Mouse (Mus musculus): ENCODE results near the gene Cyb5rl. TPM values are rescaled to one million over a fixed set of nuclear protein-coding genes. Genes with fewer than 3 reads are reported as not detected.

Gene Cyb5rl
- 7.4 and 9.4 TPM in 2 replicates for polyA plus RNA-seq (2012; rRNA removed)

DNA sequence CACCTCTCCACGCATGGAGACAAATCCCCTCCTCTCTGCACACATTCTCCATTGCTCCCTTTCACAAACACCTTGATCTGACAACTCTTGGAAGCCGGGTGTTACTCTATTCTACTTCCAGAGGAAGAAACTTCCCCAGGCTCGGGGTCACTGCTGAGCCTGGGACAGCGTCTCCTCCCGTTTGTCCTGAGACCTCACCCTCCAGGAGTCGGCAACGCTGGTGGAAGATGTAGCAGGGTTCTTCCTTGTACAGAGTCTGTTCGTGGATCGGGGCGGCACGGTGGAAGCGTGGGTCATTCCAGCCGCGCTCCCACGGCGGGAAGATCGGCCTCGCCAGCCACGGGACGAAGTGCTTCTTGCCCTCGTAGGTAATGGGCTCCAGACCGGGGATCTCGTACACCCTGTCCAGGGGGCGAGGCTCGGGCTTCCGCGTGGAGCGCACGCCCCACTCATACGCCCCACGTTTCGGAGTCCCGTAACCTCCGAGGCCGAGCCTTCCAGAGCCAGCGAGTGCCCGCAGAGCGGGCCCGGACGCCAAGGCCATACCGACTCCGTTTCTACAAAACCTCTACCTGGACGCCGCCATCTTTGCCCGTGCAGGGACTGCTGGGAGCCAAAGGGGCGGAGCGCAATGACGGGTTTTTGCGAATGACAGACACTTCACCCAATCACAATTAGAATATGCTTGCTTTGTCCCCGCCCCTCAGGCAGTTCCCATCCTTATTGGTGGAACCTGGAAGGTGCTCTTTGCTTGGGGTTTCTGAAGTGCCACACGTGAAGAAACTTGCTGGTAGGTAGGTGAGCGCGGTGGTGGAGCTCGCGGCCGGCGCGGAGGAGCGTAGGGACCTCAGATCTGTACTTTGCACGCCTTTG, at the start of gene Cyb5rl, which contains the start of gene Mrpl37:
Gene Cyb5rl, plus strand, starts transcription at position 737 of the 873 bp plus-strand sequence.
Gene Mrpl37, minus strand, starts transcription at position 617 of the 873 bp plus-strand sequence.
- Histone ChIP-seq H3K36me3 (ENCODE audit: control insufficient read depth, insufficient read depth, low read length) (peaks cover 10% of the 10 kb centered on the region; the same call in 1 of the 2 replicates), H3K27ac (ENCODE audit: control insufficient read depth, insufficient read depth, low read length) (no peak within 1 kb of the TSS), H3K4me3 (ENCODE audit: control insufficient read depth, insufficient read depth, low read length) (peak within 1 kb of the TSS; percentile 92), H3K4me1 (replicated peaks; ENCODE audit: control insufficient read depth, insufficient read depth, low read length) (peaks cover 12% of the 10 kb centered on the region), H3K27me3 (ENCODE audit: control insufficient read depth, insufficient read depth, low read length) (no peaks in the 10 kb centered on the region)
- DNase-seq, result peak; percentile 98
- TF ChIP-seq CTCF (IDR thresholded peaks at IDR 0.05; ENCODE audit: borderline replicate concordance, control insufficient read depth, extremely low read depth, insufficient read depth, low read length, poor library complexity) (0 out of 2 replicates have a peak, but pooled peaks have one; percentile 21), POLR2A (IDR thresholded peaks at IDR 0.05; ENCODE audit: control insufficient read depth, extremely low read depth, insufficient read depth, low read length, poor library complexity) (peak; percentile 92)
- 1% methylated on average over 60 of the region's 60 CpGs for WGBS

DNA sequence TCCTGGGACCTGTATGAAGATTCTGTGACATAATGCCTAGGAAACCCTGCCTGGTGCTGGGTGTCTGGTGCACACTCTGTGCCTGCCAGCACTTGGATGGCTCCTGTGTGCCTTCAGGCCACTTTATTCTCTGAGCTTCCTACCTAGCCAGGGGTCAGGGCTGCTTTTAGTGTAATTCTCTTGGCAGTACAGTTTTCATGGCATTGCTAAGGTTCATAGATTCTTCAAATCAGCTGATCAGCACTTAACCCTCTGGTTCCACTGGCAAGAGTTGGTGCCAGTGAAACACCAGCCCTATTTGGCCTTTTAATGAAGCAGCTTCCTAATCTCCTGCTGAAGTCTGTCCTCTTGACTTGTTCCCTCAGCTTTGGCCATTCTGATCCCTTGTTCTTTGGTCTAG, 49.5 kb upstream of the Cyb5rl start:
- Histone ChIP-seq H3K36me3 (ENCODE audit: control insufficient read depth, insufficient read depth, low read length) (no peaks in the 10 kb centered on the region), H3K27ac (ENCODE audit: control insufficient read depth, insufficient read depth, low read length) (no peak overlapping the region), H3K27me3 (ENCODE audit: control insufficient read depth, insufficient read depth, low read length) (no peaks in the 10 kb centered on the region), H3K4me3 (ENCODE audit: control insufficient read depth, insufficient read depth, low read length) (no peak overlapping the region), H3K4me1 (replicated peaks; ENCODE audit: control insufficient read depth, insufficient read depth, low read length) (no peaks in the 10 kb centered on the region)
- DNase-seq, result no peak
- TF ChIP-seq POLR2A (IDR thresholded peaks at IDR 0.05; ENCODE audit: control insufficient read depth, extremely low read depth, insufficient read depth, low read length, poor library complexity) (no peak), CTCF (IDR thresholded peaks at IDR 0.05; ENCODE audit: borderline replicate concordance, control insufficient read depth, extremely low read depth, insufficient read depth, low read length, poor library complexity) (no peak)

DNA sequence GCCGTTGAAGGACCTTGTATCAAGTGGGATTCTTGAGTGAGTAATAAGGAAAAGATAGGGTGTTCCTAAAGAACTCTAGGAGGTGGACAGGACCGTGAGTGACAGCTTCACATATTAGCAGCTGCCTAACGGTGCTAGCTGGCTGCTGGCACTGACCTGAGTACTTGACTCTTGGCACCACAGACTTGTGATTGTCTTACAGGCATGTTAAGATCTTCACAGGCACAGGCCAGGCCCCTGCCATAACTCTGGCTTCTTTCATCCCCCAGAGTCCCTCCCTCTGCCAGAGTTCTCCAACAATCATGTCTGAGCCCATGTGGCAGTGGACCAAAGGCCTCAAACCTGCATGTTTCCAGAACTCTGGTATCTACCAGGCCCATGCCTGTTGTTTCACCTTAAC, 48.3 kb upstream of the Cyb5rl start:
- no peaks in the 10 kb centered on the region for H3K4me1 ChIP-seq (replicated peaks; ENCODE audit: control insufficient read depth, insufficient read depth, low read length)
- 95% methylated on average over 3 of the region's 3 CpGs for WGBS
- DNase-seq, result no peak
- no peak overlapping the region for H3K27ac ChIP-seq (ENCODE audit: control insufficient read depth, insufficient read depth, low read length)
- H3K36me3 ChIP-seq (ENCODE audit: control insufficient read depth, insufficient read depth, low read length), result no peaks in the 10 kb centered on the region
- TF ChIP-seq CTCF (IDR thresholded peaks at IDR 0.05; ENCODE audit: borderline replicate concordance, control insufficient read depth, extremely low read depth, insufficient read depth, low read length, poor library complexity) (no peak), POLR2A (IDR thresholded peaks at IDR 0.05; ENCODE audit: control insufficient read depth, extremely low read depth, insufficient read depth, low read length, poor library complexity) (no peak)
- no peaks in the 10 kb centered on the region for H3K27me3 ChIP-seq (ENCODE audit: control insufficient read depth, insufficient read depth, low read length)
- no peak overlapping the region for H3K4me3 ChIP-seq (ENCODE audit: control insufficient read depth, insufficient read depth, low read length)

DNA sequence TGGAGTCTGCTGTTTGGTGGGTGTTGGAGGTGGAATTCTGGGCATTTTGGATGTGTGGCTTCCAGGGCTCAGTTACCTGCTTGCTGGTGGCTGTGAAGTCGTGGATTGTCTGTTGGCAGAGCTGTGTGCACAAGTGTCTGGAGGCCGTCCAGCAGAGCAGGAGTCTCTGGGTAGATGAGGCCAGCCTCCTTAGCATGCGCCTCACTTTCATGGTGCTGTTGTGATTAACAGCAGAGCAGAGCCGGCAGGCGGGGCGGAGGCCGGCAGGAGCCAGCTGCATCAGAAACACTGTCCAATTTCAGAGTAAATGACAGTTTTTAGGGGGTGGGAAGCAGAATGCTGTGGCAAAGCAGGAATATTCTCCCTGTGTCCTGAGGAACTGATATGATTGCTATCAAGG, 47.8 kb upstream of the Cyb5rl start:
- Histone ChIP-seq H3K4me3 (ENCODE audit: control insufficient read depth, insufficient read depth, low read length) (no peak overlapping the region), H3K4me1 (replicated peaks; ENCODE audit: control insufficient read depth, insufficient read depth, low read length) (no peaks in the 10 kb centered on the region), H3K36me3 (ENCODE audit: control insufficient read depth, insufficient read depth, low read length) (no peaks in the 10 kb centered on the region), H3K27ac (ENCODE audit: control insufficient read depth, insufficient read depth, low read length) (no peak overlapping the region), H3K27me3 (ENCODE audit: control insufficient read depth, insufficient read depth, low read length) (no peaks in the 10 kb centered on the region)
- DNase-seq, result no peak
- 92% methylated on average over 7 of the region's 7 CpGs for WGBS
- TF ChIP-seq POLR2A (IDR thresholded peaks at IDR 0.05; ENCODE audit: control insufficient read depth, extremely low read depth, insufficient read depth, low read length, poor library complexity), result no peak
- no peak for TF ChIP-seq CTCF (IDR thresholded peaks at IDR 0.05; ENCODE audit: borderline replicate concordance, control insufficient read depth, extremely low read depth, insufficient read depth, low read length, poor library complexity)

DNA sequence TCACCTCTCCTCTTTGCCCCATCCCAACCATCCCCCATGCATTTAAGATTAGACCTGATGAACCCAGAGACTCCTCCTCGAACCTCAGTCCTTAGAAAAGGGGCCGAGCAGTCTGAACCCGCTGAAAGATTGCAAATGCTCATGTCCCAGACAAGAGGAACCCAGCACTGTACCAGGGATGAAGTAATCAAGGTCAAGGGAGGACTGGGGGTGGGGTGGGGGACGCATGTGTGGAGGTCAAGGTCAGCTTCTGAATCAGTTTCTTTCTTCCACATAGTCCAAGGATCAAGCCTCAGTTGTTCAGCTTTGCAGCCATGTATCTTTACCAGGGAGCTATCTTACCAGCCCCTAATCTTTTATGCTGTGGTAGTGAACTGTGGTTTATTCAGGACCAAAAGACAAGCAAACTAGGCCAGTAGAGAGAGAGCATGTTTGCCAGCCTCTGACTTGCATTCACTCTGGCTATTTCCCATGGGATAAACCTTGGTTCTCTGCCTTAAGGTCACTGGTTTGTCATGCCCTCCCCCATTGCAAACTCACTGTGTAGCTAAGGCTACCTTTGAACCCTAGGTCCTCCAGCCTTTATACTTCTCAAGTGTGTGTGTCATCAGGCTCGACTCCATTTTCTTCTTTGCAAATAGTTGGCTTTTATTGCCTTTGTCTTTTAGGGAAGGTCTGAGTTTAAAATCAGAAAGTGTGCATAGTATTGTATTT, 46.3 kb upstream of the Cyb5rl start:
- no peak overlapping the region for H3K4me3 ChIP-seq (ENCODE audit: control insufficient read depth, insufficient read depth, low read length)
- no peaks in the 10 kb centered on the region for H3K27me3 ChIP-seq (ENCODE audit: control insufficient read depth, insufficient read depth, low read length)
- DNase-seq, result no peak
- no peaks in the 10 kb centered on the region for H3K4me1 ChIP-seq (replicated peaks; ENCODE audit: control insufficient read depth, insufficient read depth, low read length)
- H3K36me3 ChIP-seq (ENCODE audit: control insufficient read depth, insufficient read depth, low read length), result no peaks in the 10 kb centered on the region
- TF ChIP-seq CTCF (IDR thresholded peaks at IDR 0.05; ENCODE audit: borderline replicate concordance, control insufficient read depth, extremely low read depth, insufficient read depth, low read length, poor library complexity) (no peak), POLR2A (IDR thresholded peaks at IDR 0.05; ENCODE audit: control insufficient read depth, extremely low read depth, insufficient read depth, low read length, poor library complexity) (no peak)
- WGBS, result 96% methylated on average over 5 of the region's 5 CpGs
- no peak overlapping the region for H3K27ac ChIP-seq (ENCODE audit: control insufficient read depth, insufficient read depth, low read length)

DNA sequence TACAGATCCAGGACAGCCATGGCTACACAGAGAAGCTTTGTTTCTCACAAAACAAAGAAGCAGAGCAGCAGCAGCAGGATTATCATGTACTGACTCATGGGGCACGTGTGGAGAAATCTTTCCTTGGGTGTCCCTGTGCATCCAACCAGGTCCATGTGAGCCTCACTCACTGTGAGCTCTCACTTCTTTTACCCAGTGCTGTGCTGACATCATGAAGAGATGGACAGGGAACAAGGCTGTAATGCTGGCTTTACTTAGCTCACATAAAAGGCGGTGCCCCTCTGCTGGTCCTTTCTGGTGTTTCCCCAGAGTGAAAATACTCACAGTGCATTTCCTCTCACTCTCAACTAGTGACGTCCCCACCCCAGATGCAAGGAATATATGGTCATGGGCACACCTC, 45.3 kb upstream of the Cyb5rl start:
- H3K27ac ChIP-seq (ENCODE audit: control insufficient read depth, insufficient read depth, low read length), result no peak overlapping the region
- H3K36me3 ChIP-seq (ENCODE audit: control insufficient read depth, insufficient read depth, low read length), result no peaks in the 10 kb centered on the region
- WGBS, result 82% methylated on average over 3 of the region's 3 CpGs
- no peak overlapping the region for H3K4me3 ChIP-seq (ENCODE audit: control insufficient read depth, insufficient read depth, low read length)
- no peak for DNase-seq
- TF ChIP-seq CTCF (IDR thresholded peaks at IDR 0.05; ENCODE audit: borderline replicate concordance, control insufficient read depth, extremely low read depth, insufficient read depth, low read length, poor library complexity), result no peak
- no peak for TF ChIP-seq POLR2A (IDR thresholded peaks at IDR 0.05; ENCODE audit: control insufficient read depth, extremely low read depth, insufficient read depth, low read length, poor library complexity)
- no peaks in the 10 kb centered on the region for H3K4me1 ChIP-seq (replicated peaks; ENCODE audit: control insufficient read depth, insufficient read depth, low read length)
- H3K27me3 ChIP-seq (ENCODE audit: control insufficient read depth, insufficient read depth, low read length), result no peaks in the 10 kb centered on the region

All from thymus, adult 2 months (tissue).